Mouse (Mus musculus) layer of hippocampus, adult 9-10 months (tissue): Measurements from ENCODE around the gene 1700013F07Rik.
"Not testable (repeated sequence)": the region's sequence is repeated elsewhere in the genome, so short reads cannot be mapped to it uniquely, and the experiment has no call there.

ENCODE experiments used
- DNase-seq: peaks from one replicate; pipeline ENCODE4 v3.0.0; 2022; ENCODE audit warnings: low spot score

1700013F07Rik gene

GRCm38 (mm10) chr3:108554111-108554561, 20.2 kb downstream of the 1700013F07Rik start:
- no peak for DNase-seq

GRCm38 (mm10) chr3:108554587-108555312, 20.8 kb downstream of the 1700013F07Rik start:
- DNase-seq: peak; percentile 90

DNA sequence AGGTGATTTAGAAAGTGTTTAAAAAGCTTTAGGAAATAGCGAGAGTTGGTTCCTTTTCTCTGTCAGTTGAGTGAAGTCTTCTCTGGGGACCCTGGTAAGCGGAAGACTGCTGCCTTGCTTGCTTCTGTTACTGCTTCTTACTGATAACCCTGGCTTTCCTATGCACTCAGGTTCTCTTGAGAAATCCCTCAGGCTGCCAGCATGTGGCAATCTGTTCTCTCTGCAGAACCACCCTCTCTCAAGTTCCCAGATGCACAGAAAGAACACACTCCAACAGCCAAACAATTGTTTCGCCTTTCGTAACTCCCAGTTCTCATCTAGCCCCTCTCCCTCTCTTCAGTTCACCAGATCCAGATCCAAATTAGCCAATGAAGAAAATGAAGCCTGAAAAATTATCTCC, 23.9 kb downstream of the 1700013F07Rik start:
- no peak for DNase-seq

- peak; percentile 94 for DNase-seq
These were observed 28.3 kb downstream of the 1700013F07Rik start, which contains the start of gene Tmem167b for GRCm38 (mm10) chr3:108562133-108562730. Tmem167b (minus strand) TSS chr3:108562466.

- no peak for DNase-seq
These were observed 28.9 kb downstream of the 1700013F07Rik start for GRCm38 (mm10) chr3:108562777-108563271.

DNA sequence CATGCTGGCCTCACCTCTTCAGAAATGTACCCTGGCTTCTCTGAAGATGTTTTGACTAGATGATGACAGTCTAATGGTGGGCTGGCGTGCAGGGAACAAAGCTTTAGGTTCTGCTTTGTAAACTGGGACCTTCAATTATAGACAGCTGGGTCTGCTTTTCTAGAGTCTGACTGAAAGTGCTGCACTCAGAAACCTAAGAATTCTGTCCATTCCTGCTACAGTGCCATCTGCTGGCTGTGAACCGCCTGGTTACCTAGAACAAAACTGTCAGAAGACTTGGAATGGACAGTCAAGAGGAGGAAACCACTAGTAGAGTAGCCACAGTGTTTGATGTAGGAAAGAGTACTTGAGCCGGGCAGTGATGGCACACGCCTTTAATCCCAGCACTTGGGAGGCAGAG, 29.4 kb downstream of the 1700013F07Rik start:
- peak; percentile 78 for DNase-seq

DNA sequence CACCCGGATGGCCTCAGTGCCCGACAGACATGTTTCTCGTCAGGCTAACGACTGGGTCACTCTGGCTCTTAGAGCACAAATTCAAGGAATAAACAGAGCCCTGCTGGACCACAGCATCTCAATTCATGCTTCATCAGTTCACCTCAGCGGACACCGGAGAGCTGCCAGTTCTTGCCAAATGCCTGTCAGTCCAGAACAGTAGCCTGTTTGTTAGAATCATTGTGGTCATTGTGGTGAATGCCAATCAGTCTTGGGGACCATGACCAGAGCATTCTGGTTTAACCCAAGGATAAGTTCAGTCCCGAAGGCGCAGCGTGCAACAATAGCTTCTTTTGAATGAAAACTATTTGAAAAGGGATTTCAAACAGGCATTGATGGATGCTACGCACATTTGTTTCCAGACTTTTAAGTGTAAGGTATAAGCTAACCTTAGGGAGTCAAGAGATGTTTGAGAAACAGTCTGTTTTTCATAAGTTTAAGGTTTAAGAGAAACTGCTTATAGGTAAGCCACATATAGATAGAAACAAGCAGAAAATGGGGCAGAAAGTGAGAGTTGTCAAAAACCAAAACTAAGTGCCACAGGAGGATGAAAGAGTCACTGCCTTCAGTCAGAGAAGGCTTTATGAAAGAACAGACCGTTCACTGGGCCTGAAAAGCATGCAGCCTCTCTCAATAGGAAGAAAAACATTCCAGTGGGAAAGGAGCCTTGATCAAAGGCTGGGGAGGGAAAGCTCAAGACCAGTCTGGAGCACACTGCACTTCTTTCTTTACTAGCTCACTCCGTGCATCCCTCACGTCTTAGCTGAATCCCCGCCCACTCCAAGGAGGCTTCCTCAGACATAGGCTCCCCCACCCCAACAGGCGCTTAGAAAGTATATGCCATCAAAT, 34.3 kb downstream of the 1700013F07Rik start:
- DNase-seq: no peak

DNA sequence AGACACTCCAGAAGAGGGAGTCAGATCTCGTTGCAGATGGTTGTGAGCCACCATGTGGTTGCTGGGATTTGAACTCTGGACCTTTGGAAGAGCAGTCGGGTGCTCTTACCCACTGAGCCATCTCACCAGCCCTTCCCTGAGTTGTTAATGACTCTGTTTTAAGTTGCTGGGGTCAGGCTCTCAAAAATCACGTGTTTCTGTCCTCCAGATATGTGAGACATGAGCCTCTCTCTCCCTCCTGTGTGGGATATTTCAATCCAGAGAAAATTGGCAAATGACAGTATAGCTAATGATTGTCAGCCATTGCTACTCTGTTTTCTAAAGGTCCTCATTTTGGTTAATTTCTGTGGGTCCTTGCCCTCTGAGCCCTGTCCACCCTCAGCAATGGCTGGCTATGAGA, 35.7 kb downstream of the 1700013F07Rik start:
- DNase-seq: not testable (repeated sequence)

- no peak for DNase-seq
These were observed 36.9 kb downstream of the 1700013F07Rik start for GRCm38 (mm10) chr3:108570813-108571212.

GRCm38 (mm10) chr3:108571443-108572294, 37.7 kb downstream of the 1700013F07Rik start, which contains the start of gene Taf13:
Taf13 (plus strand) TSS chr3:108571698.
- DNase-seq: peak; percentile 94

- DNase-seq: no peak
These were observed 38.5 kb downstream of the 1700013F07Rik start for GRCm38 (mm10) chr3:108572309-108573010.

DNA sequence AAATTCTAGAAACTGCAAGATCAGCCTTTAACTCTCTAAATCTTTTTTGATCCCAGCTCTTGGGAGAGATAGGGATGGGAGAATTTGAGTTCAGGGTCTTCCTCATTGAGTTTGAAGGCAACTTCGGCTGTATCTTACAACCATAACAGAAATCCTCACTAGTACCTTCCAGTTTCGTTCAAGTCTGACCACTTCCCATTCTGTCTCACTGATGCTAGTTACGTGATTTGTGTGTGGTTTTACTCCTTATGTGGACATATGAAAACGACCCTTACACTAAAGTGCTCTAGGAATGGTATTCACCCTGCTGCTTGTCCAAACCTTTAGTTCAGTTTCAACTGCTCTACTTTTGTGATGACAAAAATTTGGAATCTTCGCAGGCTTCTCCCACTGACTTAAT, 40.1 kb downstream of the 1700013F07Rik start:
- no peak for DNase-seq

DNA sequence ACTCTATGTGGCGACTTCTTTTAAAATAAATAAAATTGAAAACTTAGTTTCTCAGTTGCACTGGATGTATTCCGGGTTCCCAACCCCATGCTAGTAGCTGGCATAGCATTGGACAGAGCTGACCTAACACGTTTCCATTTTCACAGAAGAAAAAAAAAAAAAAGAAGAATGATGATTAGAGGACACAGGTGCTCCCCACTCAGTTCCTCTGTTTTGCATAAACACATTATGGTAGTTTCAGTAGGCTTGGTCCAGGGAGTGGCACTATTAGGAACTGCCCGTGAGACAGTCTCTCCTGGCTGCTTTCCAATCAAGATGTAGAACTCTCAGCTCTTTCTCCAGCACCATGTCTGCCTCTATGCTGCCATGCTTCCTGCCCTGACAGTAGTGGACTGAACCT, 50.6 kb downstream of the 1700013F07Rik start:
- no peak for DNase-seq

- DNase-seq: no peak
These were observed 54.5 kb downstream of the 1700013F07Rik start for GRCm38 (mm10) chr3:108588446-108588845.

DNA sequence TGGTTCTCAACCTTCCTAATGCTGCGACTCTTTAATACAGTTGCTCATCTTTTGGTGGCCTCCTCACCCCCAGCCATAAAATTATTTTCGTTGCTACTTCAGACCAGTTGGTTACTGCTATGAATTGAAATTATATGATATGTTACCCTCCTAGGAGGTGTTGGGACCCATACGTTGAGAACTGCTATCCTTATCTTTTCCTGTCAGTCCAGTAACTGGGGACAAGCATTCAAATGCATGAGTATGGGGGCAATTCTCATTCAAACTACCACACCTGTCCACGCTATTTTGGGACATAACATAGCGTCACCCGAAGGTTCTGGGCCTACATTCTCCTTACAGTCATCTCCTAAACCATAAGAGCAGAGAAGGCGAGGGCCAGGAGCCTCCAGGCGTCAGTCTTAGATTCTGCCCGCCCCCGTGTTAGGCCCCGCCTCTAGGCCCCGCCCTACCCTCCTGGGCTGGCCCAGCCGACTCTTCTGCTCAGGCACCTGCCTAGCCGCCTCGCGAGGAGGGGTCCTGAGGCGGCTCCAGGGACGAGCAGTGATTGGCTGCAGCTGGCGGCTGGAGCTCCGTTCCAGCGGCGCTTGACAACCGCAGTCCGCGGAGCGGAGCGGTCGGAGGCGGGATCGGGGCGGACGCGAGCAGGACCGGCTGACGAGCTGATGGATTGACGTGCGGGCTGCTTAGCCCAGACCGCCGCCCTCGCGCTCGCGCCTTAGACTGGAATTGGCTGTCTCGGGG, 57.0 kb downstream of the 1700013F07Rik start, which contains the start of gene Wdr47:
Gene Wdr47 (plus strand): TSS at position 494 of the 744 bp plus-strand sequence.
- DNase-seq: peak; percentile 81

DNA sequence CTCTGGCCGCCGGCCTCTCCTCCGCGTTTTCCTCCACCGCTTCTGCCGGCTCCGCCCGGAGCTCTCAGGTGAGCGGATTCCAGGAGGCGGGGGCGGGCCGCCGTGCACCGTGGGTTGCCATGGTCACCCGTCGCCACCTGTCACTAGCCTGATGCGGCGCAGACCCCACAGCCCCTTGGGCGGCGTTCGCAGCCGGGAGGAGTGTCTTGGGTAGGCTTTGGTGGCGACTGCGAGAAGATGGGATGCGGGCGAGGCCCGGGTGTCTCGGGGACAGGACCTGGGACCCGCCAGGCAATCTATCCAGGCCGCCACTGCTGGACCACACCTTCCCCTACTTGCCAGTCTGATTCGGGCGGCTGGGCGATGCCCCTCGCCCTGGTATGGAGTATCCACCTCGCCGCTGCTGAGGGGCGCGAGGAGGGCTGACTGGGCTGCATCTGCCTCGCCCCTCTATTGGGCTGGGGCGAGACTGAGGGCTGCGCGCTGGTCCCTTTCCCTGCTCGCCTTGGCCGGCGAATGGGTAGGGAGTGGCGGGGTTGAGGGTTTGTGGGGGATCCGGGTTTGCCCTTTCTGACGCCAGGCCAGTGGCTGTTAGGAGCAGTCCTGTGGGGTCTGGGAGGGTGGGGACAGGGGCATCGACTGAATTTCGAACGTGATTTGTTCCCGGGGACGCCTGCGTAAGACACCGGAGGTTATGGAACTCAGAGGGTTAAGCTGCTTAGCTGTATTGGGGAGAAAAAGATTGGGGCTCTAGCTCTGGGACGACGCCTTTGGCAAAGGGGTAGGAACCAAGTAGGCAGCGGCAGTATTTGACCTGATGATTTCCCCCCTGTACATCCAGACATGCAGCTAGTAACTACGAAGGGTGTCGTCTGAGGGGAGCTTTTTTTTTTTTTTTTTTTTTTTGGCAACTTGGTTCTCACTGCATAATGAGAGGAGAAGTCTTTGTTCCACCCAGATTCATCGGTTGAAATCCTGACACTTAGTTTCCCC, 57.9 kb downstream of the 1700013F07Rik start:
- DNase-seq: no peak
